Mouse (Mus musculus): ENCODE measurements around the gene Bckdk.

GRCm38 (mm10) chr7:127912938-127913337, 9.1 kb downstream of the Bckdk start:
- TF ChIP-seq CTCF (IDR thresholded peaks at IDR 0.05; ENCODE audit: low read depth) (no peak), EP300 (IDR thresholded peaks at IDR 0.05; ENCODE audit: low read depth) (no peak)

Measured in liver, postnatal 0 days (tissue).